Mouse (Mus musculus): ENCODE results near the gene Prr19. TPM values are rescaled to one million over a fixed set of nuclear protein-coding genes. Genes with fewer than 3 reads are reported as not detected.
A peak's percentile ranks its signal among the peaks of the same experiment; 100 is the strongest.

Prr19 gene
- total and polyA plus RNA-seq, 2 experiments from 2014 or later, result not detected

GRCm38 (mm10) chr7:25305481-25305880 is 4.3 kb downstream of the Prr19 start:
- Histone ChIP-seq H3K9me3 (replicated peaks; ENCODE audit: control insufficient read depth, low read length) (no peaks in the 10 kb centered on the region), H3K4me1 (ENCODE audit: control insufficient read depth, insufficient read depth) (peaks cover 7% of the 10 kb centered on the region; the same call in 1 of the 2 replicates), H3K9ac (replicated peaks; ENCODE audit: low read depth, low read length) (no peak overlapping the region), H3K4me3 (ENCODE audit: low read depth, low read length) (peak overlapping the region; percentile 50), H3K27ac (ENCODE audit: low read depth) (no peak overlapping the region), H3K4me2 (ENCODE audit: low read depth, low read length) (peak overlapping the region; percentile 79), H3K36me3 (replicated peaks; ENCODE audit: control insufficient read depth, insufficient read depth, low read length) (no peaks in the 10 kb centered on the region), H3K27me3 (ENCODE audit: control insufficient read depth, insufficient read depth, low read length) (peaks cover 41% of the 10 kb centered on the region)
- WGBS, result 0% methylated on average over 2 of the region's 2 CpGs
- ATAC-seq (ENCODE audit: insufficient read depth, low read depth) (no peak), DNase-seq (ENCODE audit: low spot score) (no peak)
- no peak for TF ChIP-seq EP300 (IDR thresholded peaks at IDR 0.05; ENCODE audit: low read depth)
- TF ChIP-seq CTCF (IDR thresholded peaks at IDR 0.05; ENCODE audit: low read depth), result no peak

- Histone ChIP-seq H3K27ac (ENCODE audit: low read depth) (no peak within 1 kb of the TSS), H3K4me2 (ENCODE audit: low read depth, low read length) (peak within 1 kb of the TSS; percentile 79), H3K4me1 (ENCODE audit: control insufficient read depth, insufficient read depth) (peaks cover 7% of the 10 kb centered on the region; the same call in 1 of the 2 replicates), H3K4me3 (ENCODE audit: low read depth, low read length) (peak within 1 kb of the TSS; percentile 50), H3K9me3 (replicated peaks; ENCODE audit: control insufficient read depth, low read length) (no peaks in the 10 kb centered on the region), H3K9ac (replicated peaks; ENCODE audit: low read depth, low read length) (no peak within 1 kb of the TSS), H3K27me3 (ENCODE audit: control insufficient read depth, insufficient read depth, low read length) (peaks cover 44% of the 10 kb centered on the region), H3K36me3 (replicated peaks; ENCODE audit: control insufficient read depth, insufficient read depth, low read length) (no peaks in the 10 kb centered on the region)
- WGBS, result under 1% methylated on average over 41 of the region's 47 CpGs
- TF ChIP-seq EP300 (IDR thresholded peaks at IDR 0.05; ENCODE audit: low read depth), result no peak
- TF ChIP-seq CTCF (IDR thresholded peaks at IDR 0.05; ENCODE audit: low read depth), result 0 out of 2 replicates have a peak, but pooled peaks have one; percentile 1
- ATAC-seq (ENCODE audit: insufficient read depth, low read depth) (peak; percentile 83), DNase-seq (ENCODE audit: low spot score) (peak; percentile 46)
These were observed 4.9 kb downstream of the Prr19 start, which contains the start of gene Tmem145 for GRCm38 (mm10) chr7:25305956-25306613. Gene Tmem145, plus strand, starts transcription at chr7:25306106.

- Histone ChIP-seq H3K9ac (replicated peaks; ENCODE audit: low read depth, low read length) (no peak overlapping the region), H3K36me3 (replicated peaks; ENCODE audit: control insufficient read depth, insufficient read depth, low read length) (no peaks in the 10 kb centered on the region), H3K27ac (ENCODE audit: low read depth) (no peak overlapping the region), H3K4me1 (ENCODE audit: control insufficient read depth, insufficient read depth) (peaks cover 7% of the 10 kb centered on the region; the same call in 1 of the 2 replicates), H3K27me3 (ENCODE audit: control insufficient read depth, insufficient read depth, low read length) (peaks cover 49% of the 10 kb centered on the region), H3K4me3 (ENCODE audit: low read depth, low read length) (no peak overlapping the region), H3K9me3 (replicated peaks; ENCODE audit: control insufficient read depth, low read length) (no peaks in the 10 kb centered on the region), H3K4me2 (ENCODE audit: low read depth, low read length) (no peak overlapping the region)
- TF ChIP-seq EP300 (IDR thresholded peaks at IDR 0.05; ENCODE audit: low read depth), result no peak
- no peak for TF ChIP-seq CTCF (IDR thresholded peaks at IDR 0.05; ENCODE audit: low read depth)
- ATAC-seq (ENCODE audit: insufficient read depth, low read depth) (no peak), DNase-seq (ENCODE audit: low spot score) (no peak)
- WGBS, result 43% methylated on average over 2 of the region's 2 CpGs
These were observed 5.4 kb downstream of the Prr19 start for GRCm38 (mm10) chr7:25306614-25306996.

- Histone ChIP-seq H3K9me3 (replicated peaks; ENCODE audit: control insufficient read depth, low read length) (no peaks in the 10 kb centered on the region), H3K4me3 (ENCODE audit: low read depth, low read length) (no peak overlapping the region), H3K27ac (ENCODE audit: low read depth) (no peak overlapping the region), H3K9ac (replicated peaks; ENCODE audit: low read depth, low read length) (no peak overlapping the region), H3K36me3 (replicated peaks; ENCODE audit: control insufficient read depth, insufficient read depth, low read length) (no peaks in the 10 kb centered on the region), H3K4me2 (ENCODE audit: low read depth, low read length) (no peak overlapping the region), H3K27me3 (ENCODE audit: control insufficient read depth, insufficient read depth, low read length) (peaks cover 71% of the 10 kb centered on the region), H3K4me1 (ENCODE audit: control insufficient read depth, insufficient read depth) (peaks cover 7% of the 10 kb centered on the region; the same call in 1 of the 2 replicates)
- TF ChIP-seq CTCF (IDR thresholded peaks at IDR 0.05; ENCODE audit: low read depth) (no peak), EP300 (IDR thresholded peaks at IDR 0.05; ENCODE audit: low read depth) (no peak)
- no peak for ATAC-seq (ENCODE audit: insufficient read depth, low read depth)
- WGBS, result 45% methylated on average over 17 of the region's 17 CpGs
- DNase-seq (ENCODE audit: low spot score), result no peak
These were observed 7.6 kb downstream of the Prr19 start for GRCm38 (mm10) chr7:25308702-25309318.

GRCm38 (mm10) chr7:25309425-25309824 is 8.2 kb downstream of the Prr19 start:
- no peak for ATAC-seq (ENCODE audit: insufficient read depth, low read depth)
- peaks cover 77% of the 10 kb centered on the region for H3K27me3 ChIP-seq (ENCODE audit: control insufficient read depth, insufficient read depth, low read length)
- no peak for DNase-seq (ENCODE audit: low spot score)

More at GRCm38 (mm10) chr7:25309425-25309824, 8.2 kb downstream of the Prr19 start:
- 81% methylated on average over 9 of the region's 9 CpGs for WGBS
- H3K9ac ChIP-seq (replicated peaks; ENCODE audit: low read depth, low read length), result no peak overlapping the region
- no peak overlapping the region for H3K4me2 ChIP-seq (ENCODE audit: low read depth, low read length)
- no peak overlapping the region for H3K4me3 ChIP-seq (ENCODE audit: low read depth, low read length)
- TF ChIP-seq CTCF (IDR thresholded peaks at IDR 0.05; ENCODE audit: low read depth) (no peak), EP300 (IDR thresholded peaks at IDR 0.05; ENCODE audit: low read depth) (no peak)
- peaks cover 7% of the 10 kb centered on the region; the same call in 1 of the 2 replicates for H3K4me1 ChIP-seq (ENCODE audit: control insufficient read depth, insufficient read depth)
- no peaks in the 10 kb centered on the region for H3K36me3 ChIP-seq (replicated peaks; ENCODE audit: control insufficient read depth, insufficient read depth, low read length)
- no peaks in the 10 kb centered on the region for H3K9me3 ChIP-seq (replicated peaks; ENCODE audit: control insufficient read depth, low read length)
- no peak overlapping the region for H3K27ac ChIP-seq (ENCODE audit: low read depth)
